Mouse (Mus musculus) thymus, adult 2 months (tissue): ENCODE data around the gene Evx1.

ENCODE experiments used
- CTCF ChIP-seq: fragments of 200-500 bp; IDR thresholded peaks from 2 replicates; pipeline ENCODE4 v1.5.1; 2012; ENCODE audit warnings: mild to moderate bottlenecking, control low read depth, low read length, moderate library complexity, borderline replicate concordance; ENCODE audit not compliant: control insufficient read depth, poor library complexity, insufficient read depth; ENCODE audit errors: extremely low read depth
- POLR2A ChIP-seq: fragments of 200-500 bp; IDR thresholded peaks from 2 replicates; pipeline ENCODE4 v1.6.1; 2012; ENCODE audit warnings: mild to moderate bottlenecking, low read length, control low read depth, moderate library complexity; ENCODE audit not compliant: control insufficient read depth, poor library complexity, insufficient read depth; ENCODE audit errors: extremely low read depth

DNA sequence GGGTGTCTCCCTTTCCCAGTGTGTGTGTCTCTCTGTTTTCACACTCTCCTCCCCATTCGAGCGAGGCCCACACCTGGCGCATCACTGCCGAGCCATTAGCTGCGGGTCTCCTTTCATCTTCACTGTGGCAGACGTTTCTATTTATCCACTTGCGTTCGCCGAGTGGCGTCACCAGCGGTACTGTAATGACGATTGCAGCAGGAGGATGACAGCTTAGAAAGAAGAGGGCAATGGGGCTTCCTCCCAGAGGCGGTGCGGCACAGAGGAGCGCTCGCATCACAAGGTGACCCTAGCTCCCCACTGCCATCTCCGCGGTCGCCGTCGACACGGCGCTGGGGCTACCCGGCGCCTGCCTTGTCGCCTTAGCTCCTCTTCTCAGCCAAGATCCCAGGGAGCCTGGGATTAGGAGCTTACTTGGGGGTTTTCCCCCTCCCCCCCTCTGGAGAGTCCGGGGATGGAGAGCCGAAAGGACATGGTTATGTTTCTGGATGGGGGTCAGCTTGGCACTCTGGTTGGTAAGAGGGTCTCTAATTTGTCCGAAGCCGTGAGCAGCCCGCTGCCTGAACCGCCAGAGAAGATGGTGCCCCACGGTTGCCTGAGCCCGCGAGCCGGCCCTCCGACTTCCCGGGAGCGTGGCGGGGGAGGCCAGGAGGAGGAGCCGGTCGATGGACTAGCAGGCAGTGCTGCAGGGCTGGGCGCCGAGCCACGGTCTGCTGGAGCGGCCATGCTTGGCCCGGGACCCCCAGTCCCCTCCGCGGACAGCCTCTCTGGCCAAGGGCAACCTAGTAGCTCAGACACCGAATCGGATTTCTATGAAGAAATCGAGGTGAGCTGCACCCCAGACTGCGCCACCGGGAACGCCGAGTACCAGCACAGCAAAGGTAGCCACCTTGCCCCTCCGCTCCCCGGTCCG, at the start of gene Evx1:
- no peak for TF ChIP-seq CTCF
- no peak for TF ChIP-seq POLR2A
